Mouse (Mus musculus): ENCODE data around the gene Zfp618.

Gene Zfp618

DNA sequence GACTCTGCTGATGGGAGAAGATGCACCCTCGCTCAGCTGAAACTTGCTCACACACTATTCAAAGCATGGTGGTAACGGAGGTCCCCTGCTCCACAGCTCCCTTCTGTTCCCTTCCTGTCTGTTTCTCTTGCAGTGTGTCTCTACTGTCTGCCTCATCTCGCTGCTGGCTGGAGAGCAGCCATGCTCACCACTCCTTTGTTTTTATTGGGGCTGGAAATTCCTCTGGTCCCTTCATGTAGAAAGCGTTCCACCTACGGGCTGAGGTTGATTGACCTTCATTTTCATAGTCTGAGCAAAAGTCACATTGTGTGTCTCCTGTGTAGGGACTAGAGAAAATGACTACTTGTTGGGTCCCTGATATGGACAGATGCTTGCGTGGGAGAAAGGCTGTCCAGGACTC, 102.4 kb downstream of the Zfp618 start:
- DNase-seq (ENCODE audit: low spot score in 2 of 2): no peak

DNA sequence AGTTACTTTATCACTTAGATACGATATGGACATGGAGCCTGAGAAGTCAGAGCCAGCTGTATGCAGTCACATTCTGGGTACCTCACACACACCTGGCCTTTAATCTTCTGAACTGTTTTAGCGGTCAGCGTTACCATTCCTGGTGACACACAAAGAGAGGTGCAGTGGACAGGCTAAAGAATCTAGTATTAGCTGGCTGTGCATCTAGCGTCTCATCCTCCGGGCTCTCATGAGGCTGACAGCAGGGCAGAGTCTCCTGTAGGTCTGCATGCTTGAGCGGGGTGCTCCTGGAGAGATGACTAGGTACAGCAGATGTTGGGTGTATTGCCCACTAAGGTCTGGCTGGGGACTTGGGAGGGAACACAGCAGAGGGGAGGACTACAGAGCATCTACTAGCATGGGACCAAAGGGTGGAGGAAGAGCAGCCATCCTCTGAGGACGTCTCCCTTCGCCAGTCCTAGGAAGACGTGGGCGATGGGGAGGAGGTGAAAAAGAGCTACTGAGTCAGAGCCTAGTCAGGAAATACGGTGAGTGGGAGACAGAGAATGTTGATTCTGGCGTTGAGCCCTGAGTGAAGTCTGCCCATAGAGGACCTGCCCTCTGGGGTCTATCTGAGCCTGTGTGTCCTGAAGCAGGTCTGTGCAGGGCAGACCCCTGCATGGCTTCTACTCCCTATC, 103.3 kb downstream of the Zfp618 start:
- DNase-seq (ENCODE audit: low spot score in 2 of 2): no peak

DNA sequence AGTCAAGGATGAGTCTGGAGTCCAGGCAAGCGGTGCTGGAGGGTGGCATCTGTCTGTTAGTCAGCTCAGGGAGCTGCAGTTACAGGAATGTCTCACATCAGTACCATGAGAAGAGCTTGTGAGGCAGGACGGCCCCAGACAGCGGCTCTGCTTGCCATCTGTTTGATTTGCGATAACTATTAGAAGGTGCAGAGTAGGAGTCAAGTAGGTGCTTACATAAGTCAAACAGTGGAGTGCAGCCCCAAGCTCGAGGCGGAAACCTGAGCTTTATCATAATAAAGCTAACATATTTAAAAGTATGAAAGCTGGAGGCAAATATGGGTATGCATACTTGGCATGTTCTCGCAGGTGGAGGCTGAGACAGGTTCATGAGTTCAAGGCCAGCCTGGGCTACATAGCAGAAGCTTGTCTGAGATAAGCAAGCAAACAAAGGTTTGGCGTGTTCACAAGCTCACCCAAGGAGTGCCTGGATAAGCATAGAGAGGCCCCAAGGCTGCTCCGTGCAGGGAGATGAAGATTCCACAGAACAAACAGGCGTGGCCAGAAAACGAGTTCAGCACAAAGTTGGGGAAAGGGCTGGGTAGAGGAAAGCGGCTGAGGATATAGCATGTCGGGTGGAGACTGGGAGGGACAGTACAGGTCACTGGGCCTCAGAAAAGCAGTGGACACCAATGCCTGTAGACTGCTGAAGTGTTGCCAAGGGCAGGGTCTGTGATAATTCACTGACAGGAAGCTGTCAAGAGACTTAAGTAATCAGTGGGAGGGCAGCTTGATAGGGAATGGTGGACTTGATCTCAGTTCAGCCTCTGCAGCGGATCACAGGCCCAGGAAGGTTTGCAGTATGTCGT, 106.3 kb downstream of the Zfp618 start:
- DNase-seq (ENCODE audit: low spot score in 2 of 2): no peak

DNA sequence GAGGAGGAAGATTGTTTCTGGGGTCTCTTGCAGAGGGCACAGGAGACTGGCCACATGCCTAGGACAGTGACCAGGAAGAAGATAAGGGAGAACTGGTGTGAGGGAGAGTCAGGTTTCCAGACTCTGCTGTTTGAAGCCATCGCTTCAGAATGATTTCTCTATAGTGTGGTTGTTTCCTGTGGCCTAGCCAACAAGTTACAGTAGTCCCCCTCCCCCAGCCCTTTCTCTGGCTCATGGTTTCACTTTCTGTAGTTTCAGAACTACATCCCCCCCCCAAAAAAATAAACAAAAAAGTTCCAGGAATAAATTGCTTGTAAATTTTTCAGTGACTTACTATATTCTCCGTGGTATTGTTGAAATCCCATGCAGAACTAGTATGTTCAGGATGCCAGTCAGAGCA, 107.8 kb downstream of the Zfp618 start:
- DNase-seq (ENCODE audit: low spot score in 2 of 2): no peak

DNA sequence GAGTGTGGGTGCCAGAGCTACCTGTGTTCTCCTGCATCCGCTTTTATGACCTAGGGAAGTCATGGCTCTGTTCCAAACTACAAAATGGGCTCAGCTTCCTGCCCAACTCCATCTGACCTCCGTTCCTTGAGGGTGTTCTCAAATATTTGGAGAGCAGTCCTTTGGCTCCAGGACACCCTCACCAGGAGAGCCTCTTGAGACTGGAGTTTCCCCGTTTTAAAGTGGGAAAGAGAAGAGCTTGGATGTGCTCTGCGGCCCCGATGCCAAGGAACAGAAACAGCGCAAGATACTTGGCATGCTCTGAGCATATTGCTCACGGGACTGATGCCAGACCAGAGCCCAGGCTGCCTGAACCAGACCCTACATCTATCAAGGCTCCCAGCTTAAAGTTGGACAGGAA, 113.8 kb downstream of the Zfp618 start:
- DNase-seq (ENCODE audit: low spot score in 2 of 2): no peak

DNA sequence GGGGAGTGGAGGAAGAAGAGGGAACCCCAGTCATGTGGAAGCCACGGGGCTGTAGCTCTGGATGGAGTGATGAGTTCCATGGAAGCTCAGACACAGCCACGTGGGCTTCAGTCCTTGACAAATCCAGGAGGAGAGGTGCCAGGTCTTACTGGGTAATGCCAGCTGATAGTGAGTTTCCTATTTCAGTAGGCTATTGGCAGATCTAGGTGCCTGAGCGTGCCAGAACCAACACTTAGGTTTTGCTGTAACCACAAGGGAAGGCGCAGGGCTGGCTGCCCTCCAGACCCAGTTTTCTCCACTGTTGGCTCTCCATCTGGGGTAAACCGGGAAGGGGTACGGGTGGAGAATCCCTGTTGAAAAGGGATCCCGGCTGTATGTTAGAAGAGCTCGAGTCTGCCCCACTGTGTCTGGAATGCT, 119.1 kb downstream of the Zfp618 start:
- DNase-seq (ENCODE audit: low spot score in 2 of 2): no peak

DNA sequence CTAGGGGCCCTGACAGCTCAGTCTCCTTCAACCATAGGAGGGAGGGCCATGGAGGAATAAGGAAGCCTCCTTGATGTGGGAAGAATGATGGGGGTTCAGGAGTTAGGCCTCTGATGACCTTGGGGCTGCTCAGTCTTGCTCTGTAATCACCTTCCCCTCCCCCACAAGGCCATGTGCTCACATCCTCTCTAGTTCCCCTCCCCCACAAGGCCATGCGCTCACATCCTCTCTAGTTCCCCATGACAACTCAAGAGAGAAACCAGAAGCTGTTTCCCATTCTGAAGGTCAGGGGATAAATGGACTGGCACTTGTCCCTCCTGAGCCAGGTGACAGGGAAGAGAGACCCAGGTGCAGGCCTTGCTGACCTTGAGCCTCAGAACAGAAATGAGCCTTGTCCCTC, 124.1 kb downstream of the Zfp618 start:
- peak; percentile 34 to 68 for DNase-seq (ENCODE audit: low spot score in 2 of 2)

DNA sequence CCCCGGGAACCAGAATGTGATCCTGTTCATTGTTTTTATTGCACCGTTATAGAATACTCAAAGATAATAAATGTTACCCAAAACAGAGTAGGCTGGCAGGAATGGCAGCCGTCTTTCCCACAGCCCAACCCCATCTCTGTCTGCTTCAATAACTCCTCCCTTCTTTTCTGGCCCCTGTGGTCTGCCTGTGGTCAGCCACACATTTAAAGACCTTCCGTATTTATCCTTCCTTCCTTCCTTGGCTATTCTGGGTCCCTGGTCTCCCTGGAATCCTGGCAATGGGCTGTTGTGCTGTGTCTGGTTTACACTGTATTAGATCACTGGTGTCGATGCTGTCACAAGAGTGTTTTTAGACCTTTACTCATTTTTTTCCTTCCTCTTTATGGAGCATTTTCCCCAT, 125.8 kb downstream of the Zfp618 start:
- no peak for DNase-seq (ENCODE audit: low spot score in 2 of 2)

DNA sequence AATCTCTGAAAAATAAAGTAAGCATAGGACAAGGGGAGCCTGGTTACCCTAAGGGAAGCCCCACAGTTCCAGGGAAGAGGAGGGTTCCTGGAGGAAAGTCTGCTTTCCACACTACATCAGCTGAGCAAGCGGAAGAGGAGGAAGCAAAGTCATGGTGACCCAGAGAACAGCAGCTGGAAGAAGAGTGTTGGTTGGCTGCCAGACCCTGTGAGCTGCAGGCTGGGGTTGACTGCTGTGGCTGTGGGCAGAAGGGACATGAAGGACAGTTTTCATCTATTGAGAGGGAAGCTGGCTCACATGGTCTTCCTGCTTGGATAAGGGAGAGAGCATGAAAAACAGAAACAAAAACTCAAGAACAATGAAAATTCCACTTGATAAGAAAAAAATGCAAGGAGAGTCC, 132.2 kb downstream of the Zfp618 start:
- no peak for DNase-seq (ENCODE audit: low spot score in 2 of 2)

DNA sequence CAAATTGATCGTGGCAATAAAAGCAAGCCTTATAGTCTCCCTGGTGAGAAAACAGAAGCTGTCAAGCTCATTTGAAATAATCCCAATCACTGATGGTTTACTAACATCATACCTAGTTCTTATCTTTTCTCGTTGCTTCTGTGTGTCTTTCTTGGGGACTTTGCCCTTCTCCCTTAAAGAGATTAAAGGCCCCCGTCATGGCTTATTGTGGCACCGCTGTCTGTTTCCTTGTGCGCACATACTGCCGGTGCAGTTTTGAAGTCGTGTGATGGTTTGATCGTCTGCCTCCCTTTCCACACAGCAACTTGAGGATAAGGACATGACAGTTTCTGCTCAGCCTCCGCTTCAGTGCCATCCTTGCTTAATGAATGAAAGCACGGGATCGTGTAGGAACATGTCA, 135.1 kb downstream of the Zfp618 start:
- DNase-seq (ENCODE audit: low spot score in 2 of 2): no peak

DNA sequence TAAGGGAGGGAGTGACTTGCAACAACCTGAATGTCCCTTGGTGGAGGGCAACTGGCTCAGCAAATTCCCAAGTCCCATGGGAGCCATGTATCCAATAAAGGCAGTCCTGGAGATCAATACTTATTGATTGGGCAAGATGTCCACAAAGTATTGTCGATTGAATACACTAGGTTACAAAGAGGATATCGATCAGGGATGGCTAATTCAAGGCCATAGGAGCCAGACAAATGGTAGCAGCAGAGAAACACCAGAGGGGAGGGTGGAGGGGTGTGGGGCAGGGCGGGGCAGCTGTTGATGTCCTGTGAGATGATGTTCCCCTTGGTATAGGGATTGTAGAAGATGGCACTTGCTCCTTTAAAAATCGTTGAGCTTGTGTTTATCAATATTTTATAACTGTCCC, 136.7 kb downstream of the Zfp618 start:
- no peak for DNase-seq (ENCODE audit: low spot score in 2 of 2)

DNA sequence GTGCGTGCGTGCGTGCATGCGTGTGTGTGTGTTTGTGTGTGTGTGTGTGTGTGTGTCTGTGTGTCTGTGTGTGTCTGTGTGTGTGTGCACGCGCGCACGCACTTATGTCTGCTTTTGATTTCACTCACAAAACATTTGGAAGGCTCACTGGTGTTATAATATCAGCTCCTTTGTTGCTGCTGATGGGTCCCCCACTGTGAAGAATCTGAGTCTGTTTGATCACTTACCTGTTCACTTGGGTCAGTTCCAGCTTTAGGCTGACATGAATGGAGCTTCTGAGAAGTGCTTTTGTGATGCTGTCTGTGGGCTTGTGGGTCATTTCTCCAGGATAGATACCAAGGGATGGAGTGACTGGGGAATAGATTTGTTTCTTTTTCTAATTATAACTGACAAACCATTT, 140.3 kb downstream of the Zfp618 start:
- no peak for DNase-seq (ENCODE audit: low spot score in 2 of 2)

DNA sequence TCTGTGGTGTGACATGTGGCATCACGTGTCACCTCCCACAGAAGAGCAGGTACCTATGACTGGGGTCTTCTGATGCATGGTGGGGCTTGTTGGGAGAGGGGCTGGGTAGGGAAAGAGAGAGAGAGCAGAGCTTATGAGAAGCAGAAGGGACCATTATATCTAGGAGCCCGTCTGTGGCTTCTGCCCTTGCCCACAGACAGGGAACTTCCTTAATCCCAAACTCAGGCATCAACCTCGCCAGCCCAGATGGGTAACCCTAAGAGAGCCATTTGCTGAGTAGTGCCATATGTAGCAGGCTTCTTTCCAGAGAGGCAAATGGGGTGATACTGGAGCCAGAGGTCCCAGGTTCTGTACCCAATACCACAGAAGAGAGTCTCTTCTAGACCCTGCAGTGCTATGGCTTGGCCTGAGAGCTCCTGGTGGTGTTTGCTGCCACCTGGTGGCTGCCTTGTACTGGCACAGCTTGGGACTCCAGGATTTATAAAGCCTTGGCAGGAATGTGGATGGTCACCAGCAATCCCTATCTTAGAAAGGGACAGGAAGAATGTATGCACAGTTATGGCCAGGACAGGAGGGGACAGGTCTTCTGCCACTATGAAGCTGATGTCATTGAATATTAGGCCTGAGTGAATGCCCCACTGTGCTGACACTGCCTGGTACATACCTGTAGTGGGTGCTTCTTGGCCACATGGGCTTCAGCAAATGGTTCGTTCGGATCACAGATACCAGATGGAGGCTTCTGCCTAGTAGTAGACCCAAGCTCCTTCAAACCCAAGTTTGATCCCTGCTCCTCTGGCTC, 153.5 kb downstream of the Zfp618 start:
- peak; percentile 44 to 81 for DNase-seq (ENCODE audit: low spot score in 2 of 2)

DNA sequence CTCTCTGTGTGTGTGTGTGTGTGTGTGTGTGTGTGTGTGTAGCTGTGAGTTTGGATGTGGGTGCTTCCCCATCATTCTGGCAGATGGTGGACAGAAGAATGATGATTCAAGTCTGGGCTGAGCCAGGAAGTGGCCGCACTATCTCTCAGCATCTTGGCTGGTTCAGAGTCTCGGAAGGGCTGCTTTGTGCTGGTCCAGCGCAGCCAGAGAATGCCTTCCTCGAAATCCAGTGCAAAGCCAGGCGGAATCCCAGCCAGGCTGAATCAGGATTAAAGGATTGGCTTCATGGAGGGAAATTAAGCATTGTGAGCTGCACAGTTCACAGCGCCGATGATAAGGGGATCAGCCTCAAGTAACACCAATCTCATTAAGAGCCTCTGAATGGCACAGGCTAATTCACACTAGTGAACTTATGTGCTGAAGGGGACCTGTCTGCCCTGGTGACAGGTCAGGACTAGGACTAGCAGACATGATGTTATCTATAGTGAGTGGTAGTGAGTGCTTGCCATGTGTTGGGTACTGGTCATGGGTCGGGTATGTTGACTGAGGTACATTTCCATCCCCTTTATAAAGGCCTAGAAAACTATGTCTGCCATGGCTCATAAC, 159.6 kb downstream of the Zfp618 start:
- DNase-seq (ENCODE audit: low spot score in 2 of 2): no peak

DNA sequence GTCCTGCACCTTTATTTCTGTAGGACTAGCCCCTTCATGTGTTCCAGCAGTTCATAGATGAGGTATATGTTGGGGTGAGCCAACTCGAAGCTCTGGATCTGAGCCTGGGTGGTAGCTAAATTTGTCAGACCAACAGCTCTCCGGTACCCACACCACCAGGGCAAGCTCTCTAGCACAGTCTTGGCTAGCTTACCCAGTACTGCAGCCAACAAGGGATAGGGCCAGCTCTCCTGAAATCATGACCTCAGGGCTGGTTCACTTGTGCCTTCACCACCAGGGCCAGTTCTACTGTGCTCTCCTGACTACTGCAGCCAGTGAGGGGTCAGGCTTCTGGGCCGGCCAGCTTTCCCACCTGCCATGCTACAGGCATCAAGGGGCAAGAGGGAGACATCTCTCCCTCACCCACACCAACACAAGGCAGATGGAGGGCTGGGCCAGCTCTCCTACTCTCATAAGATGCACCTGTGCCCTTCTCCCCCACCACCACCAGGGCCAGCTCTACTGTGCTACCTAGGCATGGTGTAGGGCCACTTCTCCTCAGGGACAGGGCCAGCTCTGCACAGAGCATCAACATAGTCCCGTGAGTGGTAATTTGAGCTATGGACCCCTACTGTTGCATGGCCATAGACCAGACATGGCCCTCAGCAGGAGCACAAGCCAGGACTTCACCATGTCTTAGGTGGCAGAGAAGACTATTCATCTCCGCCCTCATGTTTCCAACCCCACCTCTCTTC, 164.7 kb downstream of the Zfp618 start:
- no peak for DNase-seq (ENCODE audit: low spot score in 2 of 2)

DNA sequence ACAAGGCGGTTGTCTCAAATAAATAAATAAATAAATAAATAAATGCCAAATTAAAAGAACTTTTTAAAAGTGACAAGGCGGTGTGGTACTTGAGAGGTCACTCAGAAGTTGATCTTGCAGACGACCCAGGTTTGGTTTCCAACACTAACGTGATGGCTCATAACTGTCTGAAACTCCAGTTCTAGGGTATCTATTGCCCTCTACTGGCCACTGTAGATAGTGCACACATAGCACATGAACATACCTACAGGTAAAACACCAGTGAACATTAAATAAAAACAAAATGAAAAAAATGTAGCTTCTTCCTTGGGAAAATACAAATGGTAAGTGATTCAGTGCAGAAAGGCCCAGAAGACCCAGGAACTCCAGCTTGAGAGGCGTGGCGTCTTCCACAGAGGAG, 181.9 kb downstream of the Zfp618 start:
- no peak for DNase-seq (ENCODE audit: low spot score in 2 of 2)

DNA sequence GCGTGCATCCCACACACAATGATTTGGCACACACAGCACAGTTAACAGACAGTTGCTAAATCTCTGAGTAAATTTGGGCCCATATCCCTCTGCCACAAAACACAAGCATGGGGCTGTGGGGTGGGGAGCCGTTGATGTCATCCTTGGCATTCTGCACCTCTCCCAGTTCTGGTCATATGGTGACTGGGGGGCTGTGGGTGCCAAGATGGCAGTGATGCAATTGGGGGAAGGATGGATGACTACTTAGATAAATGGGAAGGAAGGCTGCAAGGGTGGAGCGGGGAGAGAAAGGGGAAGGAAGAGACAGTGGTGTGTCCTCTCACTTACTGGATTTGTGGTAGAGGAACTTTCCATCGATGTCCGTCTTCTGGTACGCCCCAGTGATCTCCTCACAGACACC, 185.8 kb downstream of the Zfp618 start:
- no peak for DNase-seq (ENCODE audit: low spot score in 2 of 2)

DNA sequence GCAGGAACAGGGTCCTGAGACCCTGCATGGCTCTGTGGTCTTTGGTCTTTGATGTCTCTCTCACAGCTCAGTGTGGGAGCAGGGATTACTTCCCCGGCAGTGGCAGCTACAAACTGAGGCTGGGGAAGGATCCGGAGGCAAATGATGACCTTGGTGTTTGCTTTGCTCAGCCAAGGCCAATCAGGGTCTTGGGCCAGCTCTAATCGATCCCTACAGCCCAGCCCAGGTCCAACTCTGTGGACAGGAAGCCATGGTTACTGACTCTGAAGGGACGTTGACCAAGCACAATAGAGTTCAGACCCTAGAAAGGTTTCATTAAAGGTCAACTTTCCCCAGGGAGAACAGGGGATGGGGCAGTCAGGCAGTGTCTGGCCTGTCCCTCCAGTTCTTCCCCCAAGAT, 188.7 kb downstream of the Zfp618 start:
- DNase-seq (ENCODE audit: low spot score in 2 of 2): no peak

DNA sequence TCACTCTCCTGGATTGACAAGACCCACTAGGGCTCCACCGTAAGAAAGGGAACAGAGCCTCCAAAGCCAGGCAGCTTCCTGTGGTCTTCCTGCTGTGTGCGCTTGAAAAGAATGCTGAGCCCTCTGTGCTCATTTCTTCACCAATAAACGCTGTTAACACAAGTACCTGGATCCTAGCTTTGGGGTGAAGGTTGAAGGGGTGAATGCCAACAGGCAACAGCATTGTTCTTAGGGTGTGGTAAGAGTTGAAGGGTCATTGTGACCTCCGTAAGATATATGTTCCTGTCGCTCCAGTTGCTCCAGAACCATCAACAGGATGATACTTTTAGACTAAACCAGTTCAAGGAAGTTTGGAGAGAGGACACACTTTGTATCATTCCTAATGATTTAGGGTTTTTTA, 189.3 kb downstream of the Zfp618 start, which contains the start of gene Ambp:
Gene Ambp (minus strand): TSS at position 101 of the 400 bp plus-strand sequence.
- no peak for DNase-seq (ENCODE audit: low spot score in 2 of 2)

DNA sequence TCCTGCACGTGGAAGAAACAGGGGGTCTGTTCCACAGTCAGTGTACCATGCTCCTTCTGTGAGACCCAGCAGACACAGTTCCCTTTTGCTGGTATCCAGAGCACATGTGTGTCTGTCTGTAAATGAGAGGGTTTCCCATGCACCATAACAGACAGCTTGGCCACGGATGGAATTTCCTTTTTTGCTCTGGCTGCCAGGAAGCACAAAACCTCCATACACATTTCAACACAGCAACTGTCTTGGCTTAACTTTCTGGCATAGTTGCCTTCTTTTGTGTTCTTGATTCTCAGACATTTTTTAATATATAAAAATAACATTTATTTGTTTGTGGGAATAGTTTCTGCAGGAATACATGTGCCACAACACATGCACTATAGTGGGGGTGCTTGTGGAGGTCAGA, 190.2 kb downstream of the Zfp618 start:
- DNase-seq (ENCODE audit: low spot score in 2 of 2): no peak
